Mouse (Mus musculus): ENCODE data around the gene Eif2b4. TPM values are rescaled to one million over a fixed set of nuclear protein-coding genes. Genes with fewer than 3 reads are reported as not detected.
A peak's percentile ranks its signal among the peaks of the same experiment; 100 is the strongest.

The Eif2b4 gene
- polyA plus RNA-seq, 1 experiment from 2014 or later, result 58.0 TPM

- no peak for ATAC-seq
- no peaks in the 10 kb centered on the region for H3K36me3 ChIP-seq
- no peak overlapping the region for H3K27ac ChIP-seq
- 86% methylated on average over 9 of the region's 9 CpGs for WGBS
- H3K9me3 ChIP-seq, result no peaks in the 10 kb centered on the region
- no peak overlapping the region for H3K9ac ChIP-seq
- no peaks in the 10 kb centered on the region for H3K4me1 ChIP-seq (replicated peaks)
- H3K4me2 ChIP-seq (replicated peaks), result no peak overlapping the region
- H3K27me3 ChIP-seq (replicated peaks), result no peaks in the 10 kb centered on the region
- H3K4me3 ChIP-seq (replicated peaks), result no peak overlapping the region
These were observed 12.0 kb downstream of the Eif2b4 start for GRCm38 (mm10) chr5:31181183-31181770.

- under 1% methylated on average over 59 of the region's 59 CpGs for WGBS
- Histone ChIP-seq H3K9me3 (no peaks in the 10 kb centered on the region), H3K27me3 (replicated peaks) (no peaks in the 10 kb centered on the region), H3K4me3 (replicated peaks) (peak within 1 kb of the TSS; percentile 79), H3K27ac (peak within 1 kb of the TSS; percentile 100), H3K4me1 (replicated peaks) (no peaks in the 10 kb centered on the region), H3K9ac (peak within 1 kb of the TSS; percentile 70), H3K4me2 (replicated peaks) (peak within 1 kb of the TSS; percentile 81), H3K36me3 (no peaks in the 10 kb centered on the region)
- peak; percentile 98 for ATAC-seq
These were observed 13.2 kb downstream of the Eif2b4 start, which contains the start of the genes Gm29609 and Gtf3c2 for GRCm38 (mm10) chr5:31179766-31180630. Gm29609 (minus strand) TSS chr5:31179911. Gtf3c2 (minus strand) TSS chr5:31180144.

DNA sequence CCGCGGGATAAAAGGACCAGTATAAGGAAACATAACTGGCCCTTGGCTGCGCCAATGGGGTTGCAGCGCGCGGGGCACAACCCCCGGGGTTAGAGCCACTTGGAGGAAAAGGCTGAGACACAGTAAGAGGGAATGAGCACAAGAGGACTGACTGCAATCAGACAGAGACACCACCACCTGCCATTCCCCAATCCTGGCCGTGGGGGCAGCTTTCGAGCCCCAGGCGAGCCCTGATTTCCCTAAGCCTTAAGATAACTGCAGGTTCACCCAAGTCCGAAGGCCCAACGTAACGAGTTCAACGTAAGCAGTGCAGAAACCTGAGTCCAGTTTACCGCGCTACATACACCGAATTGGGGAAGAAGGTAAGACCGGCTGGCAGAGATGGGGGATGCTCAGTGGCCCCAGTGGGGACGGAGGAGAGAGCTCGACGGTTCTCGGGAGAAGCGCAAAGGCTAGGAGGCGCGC, 13.9 kb downstream of the Eif2b4 start:
- Histone ChIP-seq H3K4me2 (replicated peaks) (peak overlapping the region; percentile 81), H3K4me3 (replicated peaks) (peak overlapping the region; percentile 79), H3K9me3 (no peaks in the 10 kb centered on the region), H3K27me3 (replicated peaks) (no peaks in the 10 kb centered on the region), H3K27ac (peak overlapping the region; percentile 100), H3K36me3 (no peaks in the 10 kb centered on the region), H3K4me1 (replicated peaks) (no peaks in the 10 kb centered on the region), H3K9ac (peak overlapping the region; percentile 70)
- ATAC-seq, result peak; percentile 79
- 0% methylated on average over 25 of the region's 25 CpGs for WGBS

DNA sequence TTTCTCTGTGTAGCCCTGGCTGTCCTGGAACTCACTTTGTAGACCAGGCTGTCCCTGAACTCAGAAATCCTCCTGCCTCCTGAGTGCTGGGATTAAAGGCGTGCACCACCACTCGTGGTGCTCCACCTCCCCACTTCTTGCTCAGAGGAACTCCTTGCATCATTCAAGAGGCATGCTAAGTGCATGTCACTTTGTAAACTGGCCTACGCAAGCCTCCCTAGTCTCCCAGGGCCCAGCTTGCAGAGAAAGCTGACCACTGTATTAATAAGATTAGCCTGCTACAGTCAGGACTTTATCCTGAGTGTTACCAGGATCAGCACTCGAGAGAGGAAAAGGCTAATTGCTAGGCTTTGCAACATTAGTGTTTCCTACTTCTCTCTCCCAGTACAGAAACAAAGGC, 24.6 kb downstream of the Eif2b4 start:
- Histone ChIP-seq H3K4me2 (replicated peaks) (no peak overlapping the region), H3K36me3 (peaks cover 58% of the 10 kb centered on the region), H3K4me3 (replicated peaks) (no peak overlapping the region), H3K27ac (no peak overlapping the region), H3K9ac (no peak overlapping the region), H3K4me1 (replicated peaks) (no peaks in the 10 kb centered on the region), H3K9me3 (no peaks in the 10 kb centered on the region), H3K27me3 (replicated peaks) (no peaks in the 10 kb centered on the region)
- 89% methylated on average over 4 of the region's 4 CpGs for WGBS
- no peak for ATAC-seq

DNA sequence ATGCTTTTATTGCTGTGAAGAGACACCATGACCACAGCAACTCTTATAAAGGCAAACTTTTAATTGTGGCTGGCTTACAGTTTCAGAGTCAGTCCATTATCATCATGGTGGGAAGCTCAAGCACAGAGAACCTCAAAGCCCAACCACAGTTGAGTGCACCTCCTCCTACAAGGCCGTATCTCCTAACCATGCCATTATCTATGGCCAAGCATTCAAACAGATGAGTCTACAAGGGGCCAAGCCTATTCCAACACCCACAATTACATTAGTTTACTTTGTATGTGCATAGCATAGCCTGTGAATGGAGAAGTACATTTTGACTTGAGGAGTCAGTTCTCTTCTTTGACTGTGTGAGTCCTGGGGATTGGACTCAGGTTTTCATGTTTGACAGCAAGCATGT, 28.4 kb downstream of the Eif2b4 start:
- Histone ChIP-seq H3K4me1 (replicated peaks) (no peaks in the 10 kb centered on the region), H3K4me2 (replicated peaks) (no peak overlapping the region), H3K4me3 (replicated peaks) (no peak overlapping the region), H3K27ac (no peak overlapping the region), H3K27me3 (replicated peaks) (no peaks in the 10 kb centered on the region), H3K36me3 (peaks cover 62% of the 10 kb centered on the region), H3K9me3 (no peaks in the 10 kb centered on the region), H3K9ac (no peak overlapping the region)
- 92% methylated on average over 1 of the region's 1 CpGs for WGBS
- ATAC-seq, result no peak

DNA sequence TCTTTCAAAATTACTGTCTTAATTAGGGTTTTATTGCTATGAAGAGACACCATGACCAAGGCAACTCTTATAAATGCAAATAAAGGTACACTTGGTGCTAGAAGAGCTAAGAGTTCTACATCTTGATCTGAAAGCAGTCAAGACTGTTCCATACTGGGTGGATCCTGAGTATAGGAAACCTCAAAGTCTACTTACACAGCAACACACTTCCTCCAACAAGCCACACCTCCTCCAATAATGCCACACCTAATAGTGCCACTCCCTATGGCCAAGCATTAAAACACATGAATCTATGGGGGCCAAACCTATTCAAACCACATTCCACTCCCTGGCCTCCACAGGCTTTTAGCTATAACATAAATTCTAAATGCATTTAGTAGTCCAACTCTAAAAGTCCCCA, 30.8 kb downstream of the Eif2b4 start:
- Histone ChIP-seq H3K4me3 (replicated peaks) (no peak overlapping the region), H3K9ac (no peak overlapping the region), H3K4me1 (replicated peaks) (no peaks in the 10 kb centered on the region), H3K4me2 (replicated peaks) (no peak overlapping the region), H3K27me3 (replicated peaks) (no peaks in the 10 kb centered on the region), H3K27ac (no peak overlapping the region), H3K9me3 (no peaks in the 10 kb centered on the region), H3K36me3 (peaks cover 49% of the 10 kb centered on the region)
- ATAC-seq, result peak; percentile 68; the same call in 1 of the 2 replicates

GRCm38 (mm10) chr5:31154152-31154553, 39.1 kb downstream of the Eif2b4 start, which contains the start of gene Mpv17:
Mpv17 (minus strand) TSS chr5:31154251.
- no peaks in the 10 kb centered on the region for H3K27me3 ChIP-seq (replicated peaks)
- peak within 1 kb of the TSS; percentile 74 for H3K4me3 ChIP-seq (replicated peaks)
- H3K9me3 ChIP-seq, result no peaks in the 10 kb centered on the region
- under 1% methylated on average over 19 of the region's 19 CpGs for WGBS
- H3K27ac ChIP-seq, result peak within 1 kb of the TSS; percentile 61
- H3K9ac ChIP-seq, result peak within 1 kb of the TSS; percentile 78
- peak within 1 kb of the TSS; percentile 83 for H3K4me2 ChIP-seq (replicated peaks)
- H3K36me3 ChIP-seq, result peaks cover 10% of the 10 kb centered on the region
- ATAC-seq, result peak; percentile 96
- H3K4me1 ChIP-seq (replicated peaks), result peaks cover 9% of the 10 kb centered on the region; the same call in 1 of the 2 replicates

DNA sequence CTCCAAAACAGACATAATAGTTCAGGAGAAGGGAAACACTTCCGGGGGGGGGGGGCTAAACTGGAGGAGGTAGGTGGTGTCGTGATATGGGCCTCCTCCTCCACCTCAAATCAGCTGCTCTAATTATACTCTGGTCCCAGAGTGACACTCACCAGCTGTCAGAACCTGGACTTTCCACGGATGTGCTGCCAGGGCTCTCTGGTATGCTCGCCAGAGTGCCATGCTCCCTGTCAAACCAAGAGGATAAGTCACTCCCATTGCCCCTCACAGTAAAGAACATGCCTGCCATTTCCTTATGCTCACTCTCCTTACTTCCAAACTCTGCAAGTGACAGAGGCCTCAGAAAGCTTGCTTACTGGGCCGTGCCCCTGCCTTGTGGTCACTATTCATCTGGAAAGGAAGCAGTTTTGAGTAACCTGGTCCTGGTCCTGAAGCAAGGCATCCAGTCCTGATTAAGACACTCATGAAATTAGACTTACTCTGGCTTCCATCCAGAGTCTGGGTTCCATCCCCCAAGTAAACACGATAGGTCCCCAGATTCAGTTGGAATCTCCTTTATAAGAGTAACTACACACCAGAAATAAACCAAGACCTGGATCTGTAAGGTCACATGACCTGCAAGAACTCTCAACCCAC, 39.6 kb downstream of the Eif2b4 start:
- H3K9me3 ChIP-seq, result no peaks in the 10 kb centered on the region
- H3K9ac ChIP-seq, result peak overlapping the region; percentile 78
- peak overlapping the region; percentile 61; the same call in 1 of the 2 replicates for H3K27ac ChIP-seq
- peaks cover 10% of the 10 kb centered on the region for H3K36me3 ChIP-seq
- H3K4me1 ChIP-seq (replicated peaks), result peaks cover 9% of the 10 kb centered on the region; the same call in 1 of the 2 replicates
- WGBS, result 33% methylated on average over 6 of the region's 6 CpGs
- H3K27me3 ChIP-seq (replicated peaks), result no peaks in the 10 kb centered on the region
- peak; percentile 51 for ATAC-seq
- H3K4me2 ChIP-seq (replicated peaks), result peak overlapping the region; percentile 83
- H3K4me3 ChIP-seq (replicated peaks), result peak overlapping the region; percentile 74

DNA sequence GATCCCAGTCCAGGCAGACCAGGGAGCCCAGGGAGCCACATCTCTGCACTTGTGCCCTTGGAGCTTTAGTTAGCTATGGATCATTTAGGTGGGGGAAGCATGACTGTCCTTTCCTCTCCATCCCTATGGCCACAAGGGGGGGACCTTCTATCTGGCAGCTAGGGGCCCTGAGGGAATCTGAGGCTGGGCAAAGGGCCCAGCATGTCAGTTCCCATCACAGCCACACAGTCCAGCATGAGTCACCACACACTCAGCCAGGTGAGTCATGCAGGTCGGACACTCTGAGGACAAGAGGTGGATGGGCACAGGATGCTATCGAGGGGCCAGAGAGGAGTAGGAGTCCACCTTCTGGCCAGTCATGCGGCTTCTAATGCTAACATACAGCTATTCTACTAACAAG, 41.5 kb downstream of the Eif2b4 start:
- Histone ChIP-seq H3K9me3 (no peaks in the 10 kb centered on the region), H3K4me3 (replicated peaks) (no peak overlapping the region), H3K27me3 (replicated peaks) (no peaks in the 10 kb centered on the region), H3K9ac (no peak overlapping the region), H3K4me2 (replicated peaks) (no peak overlapping the region), H3K36me3 (no peaks in the 10 kb centered on the region), H3K4me1 (replicated peaks) (peaks cover 9% of the 10 kb centered on the region; the same call in 1 of the 2 replicates), H3K27ac (no peak overlapping the region)
- no peak for ATAC-seq
- 80% methylated on average over 3 of the region's 3 CpGs for WGBS

DNA sequence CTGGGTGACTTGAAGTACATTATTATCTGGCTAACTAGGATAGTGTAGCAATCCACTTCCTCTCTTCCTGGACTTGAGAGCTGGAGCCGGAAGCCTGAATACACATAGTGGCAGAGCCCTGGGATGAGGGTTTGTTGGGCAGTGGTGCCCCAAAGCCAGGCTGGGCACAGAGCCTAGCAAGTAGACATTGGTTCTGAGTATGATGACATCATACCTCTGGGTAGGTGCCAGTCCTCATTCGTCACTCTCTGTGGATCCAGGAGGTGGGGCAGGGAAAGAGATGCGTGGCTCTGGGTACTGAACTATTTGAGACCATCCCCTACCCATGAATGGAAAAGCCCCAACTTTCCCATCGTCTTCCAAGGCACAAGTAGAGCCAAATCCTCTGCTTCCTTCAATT, 43.4 kb downstream of the Eif2b4 start:
- H3K9me3 ChIP-seq, result no peaks in the 10 kb centered on the region
- H3K4me2 ChIP-seq (replicated peaks), result no peak overlapping the region
- no peak overlapping the region for H3K9ac ChIP-seq
- no peaks in the 10 kb centered on the region for H3K27me3 ChIP-seq (replicated peaks)
- ATAC-seq, result no peak
- H3K4me3 ChIP-seq (replicated peaks), result no peak overlapping the region
- peaks cover 9% of the 10 kb centered on the region; the same call in 1 of the 2 replicates for H3K4me1 ChIP-seq (replicated peaks)
- 91% methylated on average over 4 of the region's 4 CpGs for WGBS
- 0 out of 2 replicates have a peak, but pooled peaks cover 4% of the 10 kb centered on the region for H3K36me3 ChIP-seq
- no peak overlapping the region for H3K27ac ChIP-seq

GRCm38 (mm10) chr5:31138968-31139425, 54.2 kb downstream of the Eif2b4 start:
- Histone ChIP-seq H3K4me1 (replicated peaks) (peaks cover 11% of the 10 kb centered on the region; the same call in 1 of the 2 replicates), H3K27me3 (replicated peaks) (peaks cover 53% of the 10 kb centered on the region), H3K9me3 (no peaks in the 10 kb centered on the region), H3K4me3 (replicated peaks) (no peak overlapping the region), H3K36me3 (peaks cover 3% of the 10 kb centered on the region; the same call in 1 of the 2 replicates), H3K9ac (no peak overlapping the region), H3K27ac (no peak overlapping the region), H3K4me2 (replicated peaks) (peak overlapping the region; percentile 45)
- WGBS, result 10% methylated on average over 9 of the region's 9 CpGs
- no peak for ATAC-seq
